Mouse (Mus musculus): ENCODE results near the gene Atg4d. TPM values are rescaled to one million over a fixed set of nuclear protein-coding genes. Genes with fewer than 3 reads are reported as not detected.
"Not testable (repeated sequence)": the region's sequence is repeated elsewhere in the genome, so short reads cannot be mapped to it uniquely, and the experiment has no call there.

Gene Atg4d
- polyA plus RNA-seq, 1 experiment from 2014 or later, result 45.2 TPM

DNA sequence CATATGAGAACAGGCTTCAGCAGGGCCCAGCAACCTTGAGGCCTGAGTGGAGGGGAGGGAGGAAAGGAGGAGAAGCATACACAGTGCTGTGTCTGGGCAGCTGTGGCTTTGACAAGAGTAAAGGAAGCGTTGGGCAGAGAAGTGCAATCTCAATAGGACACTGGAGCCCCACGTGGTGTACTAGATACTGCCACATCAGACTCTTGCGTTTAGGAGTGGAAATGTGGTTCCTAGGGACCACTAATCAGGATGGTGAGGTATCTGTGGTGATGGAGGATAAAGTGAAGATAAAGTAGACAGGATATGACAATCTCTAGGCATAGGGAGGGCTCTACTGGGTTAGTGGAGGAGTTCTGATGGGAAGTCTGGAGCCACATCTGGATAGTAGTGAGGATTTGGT, 21.7 kb downstream of the Atg4d start:
- no peaks in the 10 kb centered on the region for H3K9me3 ChIP-seq
- H3K36me3 ChIP-seq (replicated peaks), result peaks cover 46% of the 10 kb centered on the region
- H3K27me3 ChIP-seq (ENCODE audit: poor library complexity, severe bottlenecking), result no peaks in the 10 kb centered on the region
- DNase-seq (ENCODE audit: extremely low spot score, low spot score), result no peak
- peaks cover 43% of the 10 kb centered on the region for H3K4me1 ChIP-seq
- H3K4me3 ChIP-seq, result peak overlapping the region; percentile 83
- WGBS, result 67% methylated on average over 3 of the region's 3 CpGs
- 0 out of 2 replicates have a peak overlapping the region, but pooled peaks have one; percentile 90 for H3K27ac ChIP-seq

DNA sequence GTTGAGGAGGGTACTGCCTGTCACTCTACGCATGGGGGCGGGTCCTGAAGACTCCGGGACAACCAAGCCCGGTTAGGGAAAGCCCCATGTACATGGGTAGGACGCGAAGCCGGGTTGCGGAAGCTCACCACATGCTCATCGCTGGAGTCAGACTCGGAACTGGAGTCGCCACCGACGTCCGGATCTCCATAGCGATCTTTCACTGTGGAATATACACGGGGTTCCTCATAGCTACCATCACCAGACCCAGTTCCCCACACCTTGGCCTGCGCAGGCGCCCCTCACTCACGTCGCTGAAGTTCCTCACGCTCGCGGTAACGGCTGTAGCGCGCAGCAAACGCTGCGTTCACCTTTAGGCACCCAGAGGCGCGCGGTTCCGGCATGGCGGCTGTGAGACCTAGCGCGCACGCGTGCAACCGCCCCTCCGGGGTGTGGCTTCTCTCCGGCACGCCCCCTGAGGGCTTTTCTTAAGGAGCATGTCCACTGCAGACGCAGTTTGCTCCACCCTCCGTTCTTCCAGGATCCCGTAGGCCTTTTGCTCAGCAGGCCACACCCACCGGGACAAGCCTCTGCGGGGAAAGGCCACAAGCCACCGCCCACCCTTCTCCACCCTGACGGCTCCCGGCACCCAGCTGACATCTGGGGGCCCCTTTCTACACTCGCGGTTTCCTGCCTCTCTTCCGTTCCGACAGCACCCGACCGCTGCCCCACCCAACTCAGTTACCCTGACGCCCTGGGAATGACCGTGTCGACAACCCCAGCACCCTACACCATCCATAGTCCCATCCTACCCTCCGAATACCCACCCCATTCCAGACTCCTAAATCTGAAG, 22.7 kb downstream of the Atg4d start, which contains the start of gene Kri1:
Kri1 (minus strand) TSS at position 399 of the 832 bp plus-strand sequence.
- Histone ChIP-seq H3K27ac (peak within 1 kb of the TSS; percentile 90), H3K36me3 (replicated peaks) (peaks cover 36% of the 10 kb centered on the region), H3K27me3 (ENCODE audit: poor library complexity, severe bottlenecking) (no peaks in the 10 kb centered on the region), H3K4me3 (peak within 1 kb of the TSS; percentile 83), H3K4me1 (peaks cover 47% of the 10 kb centered on the region), H3K9me3 (no peaks in the 10 kb centered on the region)
- peak; percentile 95 for DNase-seq (ENCODE audit: extremely low spot score, low spot score)
- under 1% methylated on average over 59 of the region's 59 CpGs for WGBS

- DNase-seq (ENCODE audit: extremely low spot score, low spot score), result no peak
- peak overlapping the region; percentile 90 for H3K27ac ChIP-seq
- H3K36me3 ChIP-seq (replicated peaks), result peaks cover 29% of the 10 kb centered on the region
- 83% methylated on average over 13 of the region's 13 CpGs for WGBS
- no peaks in the 10 kb centered on the region for H3K27me3 ChIP-seq (ENCODE audit: poor library complexity, severe bottlenecking)
- H3K4me3 ChIP-seq, result peak overlapping the region; percentile 83
- peaks cover 47% of the 10 kb centered on the region for H3K4me1 ChIP-seq
- H3K9me3 ChIP-seq, result no peaks in the 10 kb centered on the region
Observed at GRCm38 (mm10) chr9:21288404-21289336, 23.6 kb downstream of the Atg4d start.

- WGBS, result 83% methylated on average over 2 of the region's 2 CpGs
- peaks cover 23% of the 10 kb centered on the region for H3K36me3 ChIP-seq (replicated peaks)
- H3K9me3 ChIP-seq, result no peaks in the 10 kb centered on the region
- no peak overlapping the region for H3K27ac ChIP-seq
- no peaks in the 10 kb centered on the region for H3K27me3 ChIP-seq (ENCODE audit: poor library complexity, severe bottlenecking)
- no peak for DNase-seq (ENCODE audit: extremely low spot score, low spot score)
- peak overlapping the region; percentile 83 for H3K4me3 ChIP-seq
- peaks cover 47% of the 10 kb centered on the region for H3K4me1 ChIP-seq
Observed at GRCm38 (mm10) chr9:21289337-21289671, 24.2 kb downstream of the Atg4d start.

DNA sequence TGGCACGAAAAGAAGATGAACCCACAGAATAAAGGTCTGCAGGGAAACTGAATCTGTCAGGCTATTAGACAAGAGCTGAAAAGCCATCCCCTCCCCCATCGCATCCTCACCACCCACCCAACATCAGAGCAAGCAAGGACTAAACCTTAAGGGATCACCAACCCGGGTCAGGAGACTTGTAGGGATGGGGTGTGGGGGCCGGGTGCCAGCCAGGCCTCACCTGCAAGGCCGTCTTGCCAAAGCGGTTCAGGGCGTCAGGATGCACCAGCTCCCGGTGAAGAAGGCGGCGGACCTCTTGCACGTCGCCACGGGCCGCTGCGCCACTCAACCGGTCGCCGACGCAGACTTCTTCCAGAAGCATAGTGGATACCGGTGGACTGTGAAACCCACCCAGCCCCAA, 25.5 kb downstream of the Atg4d start:
- Histone ChIP-seq H3K4me3 (peak overlapping the region; percentile 83), H3K4me1 (peaks cover 47% of the 10 kb centered on the region), H3K9me3 (no peaks in the 10 kb centered on the region), H3K27me3 (ENCODE audit: poor library complexity, severe bottlenecking) (no peaks in the 10 kb centered on the region), H3K36me3 (replicated peaks) (peaks cover 10% of the 10 kb centered on the region), H3K27ac (peak overlapping the region; percentile 92)
- no peak for DNase-seq (ENCODE audit: extremely low spot score, low spot score)
- under 1% methylated on average over 20 of the region's 20 CpGs for WGBS

DNA sequence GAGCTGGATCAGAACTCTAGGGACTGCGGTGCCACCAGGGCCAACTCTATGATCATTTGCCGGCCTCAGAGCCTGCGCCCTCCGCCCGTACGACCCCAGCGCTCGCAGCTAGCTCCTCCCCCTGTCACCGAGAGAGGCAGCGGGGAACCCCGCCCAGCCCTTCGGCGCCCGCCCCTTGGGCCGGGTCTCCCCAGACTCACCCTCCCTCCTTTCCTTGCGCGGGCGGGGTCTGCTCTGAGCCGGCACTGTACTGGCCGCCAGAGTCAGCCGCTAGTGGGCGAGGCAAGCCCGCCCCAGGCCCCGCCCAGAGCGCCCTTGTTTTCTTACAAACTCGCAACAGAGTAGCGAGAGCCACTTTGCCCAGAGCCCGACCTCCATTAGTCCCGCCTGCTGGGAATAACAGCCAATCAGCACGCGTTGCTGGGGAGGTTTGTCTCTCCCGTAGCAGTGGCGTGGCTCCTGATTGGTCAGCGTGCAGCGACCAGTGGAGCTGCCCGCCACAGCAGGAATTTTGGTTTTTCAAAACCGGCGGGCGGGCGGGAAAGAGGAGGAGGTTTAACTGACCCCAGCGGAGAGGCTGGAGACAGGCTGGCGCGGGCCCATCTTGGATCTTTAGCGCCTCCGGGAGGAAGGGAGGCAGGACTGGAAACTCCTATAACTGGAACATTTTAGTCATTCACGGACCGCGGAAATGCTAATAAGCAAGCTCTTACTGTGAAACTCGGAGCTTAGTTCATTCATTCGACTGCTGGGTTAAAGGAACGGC, 26.1 kb downstream of the Atg4d start, which contains the start of gene Cdkn2d:
Cdkn2d (minus strand) TSS at position 386 of the 766 bp plus-strand sequence.
- Histone ChIP-seq H3K36me3 (replicated peaks) (peaks cover 7% of the 10 kb centered on the region), H3K4me3 (peak within 1 kb of the TSS; percentile 83), H3K27me3 (ENCODE audit: poor library complexity, severe bottlenecking) (no peaks in the 10 kb centered on the region), H3K9me3 (no peaks in the 10 kb centered on the region), H3K4me1 (peaks cover 47% of the 10 kb centered on the region), H3K27ac (peak within 1 kb of the TSS; percentile 92)
- DNase-seq (ENCODE audit: extremely low spot score, low spot score), result peak; percentile 100
- under 1% methylated on average over 51 of the region's 51 CpGs for WGBS

- not testable (repeated sequence) for DNase-seq (ENCODE audit: extremely low spot score, low spot score); H3K9me3 ChIP-seq; H3K27me3 ChIP-seq (ENCODE audit: poor library complexity, severe bottlenecking); H3K36me3 ChIP-seq (replicated peaks)
- 25% methylated on average over 7 of the region's 7 CpGs for WGBS
- peak overlapping the region; percentile 92 for H3K27ac ChIP-seq
- H3K4me1 ChIP-seq, result peaks cover 40% of the 10 kb centered on the region
- H3K4me3 ChIP-seq, result peak overlapping the region; percentile 83
Observed at GRCm38 (mm10) chr9:21291868-21292267, 26.8 kb downstream of the Atg4d start.

DNA sequence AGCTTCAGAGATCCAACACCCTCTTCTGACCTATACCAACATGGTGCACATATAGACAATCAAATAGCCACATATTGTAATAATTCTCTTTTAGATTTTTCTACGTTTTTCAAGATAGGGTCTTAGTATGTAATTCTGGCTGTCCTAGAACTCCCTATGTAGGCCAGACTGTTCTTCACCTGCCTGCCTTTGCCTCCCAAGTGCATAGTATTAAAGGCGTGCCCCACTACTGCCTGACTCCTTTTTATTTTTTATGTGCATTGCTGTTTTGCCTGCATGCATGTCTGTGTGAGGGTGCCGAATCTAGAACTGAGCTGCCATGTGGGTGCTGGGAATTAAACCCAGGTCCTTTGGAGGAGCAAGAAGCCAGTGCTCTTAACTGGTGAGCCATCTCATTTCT, 27.2 kb downstream of the Atg4d start:
- 92% methylated on average over 3 of the region's 3 CpGs for WGBS
- H3K27me3 ChIP-seq (ENCODE audit: poor library complexity, severe bottlenecking), result no peaks in the 10 kb centered on the region
- H3K9me3 ChIP-seq, result no peaks in the 10 kb centered on the region
- peaks cover 7% of the 10 kb centered on the region for H3K36me3 ChIP-seq (replicated peaks)
- peak overlapping the region; percentile 92; the same call in 1 of the 2 replicates for H3K27ac ChIP-seq
- H3K4me3 ChIP-seq, result peak overlapping the region; percentile 83; the same call in 1 of the 2 replicates
- no peak for DNase-seq (ENCODE audit: extremely low spot score, low spot score)
- peaks cover 36% of the 10 kb centered on the region for H3K4me1 ChIP-seq

DNA sequence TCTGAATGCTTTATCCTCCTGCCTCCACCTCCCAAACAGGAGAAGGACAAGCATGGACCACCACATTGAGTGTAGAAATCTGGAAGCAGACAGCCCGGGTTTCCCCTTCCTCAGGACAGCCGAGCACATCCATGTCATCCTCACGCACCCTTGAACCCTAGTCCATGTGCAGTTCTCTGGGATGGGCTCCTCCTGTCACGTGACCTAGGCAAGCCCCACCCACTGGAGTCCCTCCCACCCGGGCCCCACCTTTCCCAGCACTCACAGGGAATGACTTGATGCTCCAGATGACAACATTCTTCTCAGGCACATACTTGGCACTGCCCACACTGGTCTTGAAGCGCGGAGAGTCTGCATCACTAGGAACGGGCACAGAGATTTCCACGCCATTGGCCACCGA, 33.9 kb downstream of the Atg4d start:
- Histone ChIP-seq H3K4me1 (no peaks in the 10 kb centered on the region), H3K36me3 (replicated peaks) (no peaks in the 10 kb centered on the region), H3K27ac (no peak overlapping the region), H3K4me3 (no peak overlapping the region), H3K9me3 (peaks cover 11% of the 10 kb centered on the region; the same call in 1 of the 2 replicates), H3K27me3 (ENCODE audit: poor library complexity, severe bottlenecking) (no peaks in the 10 kb centered on the region)
- no peak for DNase-seq (ENCODE audit: extremely low spot score, low spot score)
- 84% methylated on average over 10 of the region's 10 CpGs for WGBS

GRCm38 (mm10) chr9:21305065-21305464, 40.0 kb downstream of the Atg4d start:
- no peak for DNase-seq (ENCODE audit: extremely low spot score, low spot score)
- 0 out of 2 replicates have a peak, but pooled peaks cover 4% of the 10 kb centered on the region for H3K4me1 ChIP-seq
- no peaks in the 10 kb centered on the region for H3K36me3 ChIP-seq (replicated peaks)
- peaks cover under 1% of the 10 kb centered on the region; the same call in 1 of the 2 replicates for H3K27me3 ChIP-seq (ENCODE audit: poor library complexity, severe bottlenecking)
- no peak overlapping the region for H3K4me3 ChIP-seq
- H3K9me3 ChIP-seq, result peaks cover 4% of the 10 kb centered on the region; the same call in 1 of the 2 replicates
- WGBS, result 89% methylated on average over 7 of the region's 7 CpGs
- H3K27ac ChIP-seq, result no peak overlapping the region

DNA sequence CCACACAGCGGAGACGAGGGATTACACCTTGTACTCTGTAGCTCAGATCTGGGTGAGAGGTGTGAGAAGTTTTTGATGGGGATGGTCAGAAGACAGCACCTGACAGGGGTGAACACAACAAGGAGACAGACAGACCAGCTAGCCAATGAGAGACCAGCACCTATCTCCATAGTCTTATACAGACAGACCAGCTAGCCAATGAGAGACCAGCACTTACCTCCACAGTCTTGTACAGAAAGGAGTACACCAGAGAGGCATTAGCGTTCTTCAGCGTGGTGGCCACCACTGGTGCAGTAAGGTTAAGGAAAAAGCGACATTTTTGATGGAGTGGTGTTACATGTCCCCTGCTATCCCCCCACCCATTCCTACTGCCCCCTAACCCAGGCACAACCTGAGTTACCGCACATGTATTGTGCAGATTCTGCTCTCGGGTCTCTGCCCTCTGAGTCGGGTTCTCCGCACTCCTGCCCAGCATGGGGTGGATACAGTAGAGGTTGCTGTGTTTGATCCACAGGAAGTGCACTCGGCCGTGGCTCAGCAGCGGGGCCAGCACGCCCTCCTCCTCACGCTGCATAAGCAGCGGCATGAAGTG, 44.2 kb downstream of the Atg4d start:
- Histone ChIP-seq H3K4me3 (no peak overlapping the region), H3K27me3 (ENCODE audit: poor library complexity, severe bottlenecking) (peaks cover 34% of the 10 kb centered on the region), H3K9me3 (no peaks in the 10 kb centered on the region), H3K36me3 (replicated peaks) (no peaks in the 10 kb centered on the region), H3K27ac (no peak overlapping the region), H3K4me1 (peaks cover 8% of the 10 kb centered on the region; the same call in 1 of the 2 replicates)
- 84% methylated on average over 15 of the region's 15 CpGs for WGBS
- no peak for DNase-seq (ENCODE audit: extremely low spot score, low spot score)

DNA sequence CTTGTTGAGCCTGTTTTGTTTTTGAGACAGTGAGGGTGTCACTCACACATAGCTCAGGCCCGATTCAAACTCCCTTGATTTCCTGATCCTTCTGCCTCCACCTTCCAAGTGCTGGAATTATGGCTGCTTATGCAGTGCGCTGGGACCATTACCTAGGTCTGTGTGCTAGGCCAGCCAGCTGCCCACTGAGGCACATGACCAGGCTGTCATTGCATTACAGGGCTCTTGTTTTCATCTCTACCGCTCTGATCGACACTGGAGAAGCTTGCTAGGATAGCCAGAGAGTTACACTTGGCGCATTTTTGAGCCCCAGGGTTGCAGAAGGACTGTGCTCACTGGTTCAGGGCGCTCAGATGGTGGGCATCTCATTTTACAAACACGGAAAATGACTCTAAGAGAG, 46.6 kb downstream of the Atg4d start:
- DNase-seq (ENCODE audit: extremely low spot score, low spot score), result no peak
- no peaks in the 10 kb centered on the region for H3K36me3 ChIP-seq (replicated peaks)
- H3K27me3 ChIP-seq (ENCODE audit: poor library complexity, severe bottlenecking), result peaks cover 34% of the 10 kb centered on the region
- H3K9me3 ChIP-seq, result no peaks in the 10 kb centered on the region
- peaks cover 8% of the 10 kb centered on the region; the same call in 1 of the 2 replicates for H3K4me1 ChIP-seq
- H3K27ac ChIP-seq, result no peak overlapping the region
- WGBS, result 24% methylated on average over 7 of the region's 7 CpGs
- H3K4me3 ChIP-seq, result peak overlapping the region; percentile 24
